Mouse (Mus musculus) E14TG2a.4 (cell line): ENCODE data around the gene Foxred2.

Experiments
- CTCF ChIP-seq: conservative IDR thresholded peaks from 2 replicates; pipeline ENCODE4 v1.5.1; 2014; ENCODE audit warnings: low read length
- NANOG ChIP-seq: IDR thresholded peaks from 2 replicates; pipeline ENCODE4 v1.6.1; 2014; ENCODE audit warnings: borderline replicate concordance, low read length, mixed read lengths

- TF ChIP-seq CTCF (no peak), NANOG (no peak)
Measured at GRCm38 (mm10) chr15:77960693-77961092, 4.2 kb upstream of the Foxred2 start.
